Mouse (Mus musculus): ENCODE data around the gene Rnf4. TPM values are rescaled to one million over a fixed set of nuclear protein-coding genes. Genes with fewer than 3 reads are reported as not detected.

Gene Rnf4
- total RNA-seq, 2 experiments from 2014 or later: 84.8 to 85.9 TPM

Other genes with a start within 250 kb of the Rnf4 start
- gene Poln, start 166.8 kb upstream of the Rnf4 start, total RNA-seq (2021): under 1 TPM; 0.71 to 0.92 TPM
- gene Haus3, start 166.8 kb upstream of the Rnf4 start, total RNA-seq (2021): 1 to 10 TPM; 6.3 to 6.4 TPM
- gene Mxd4, start 148.6 kb upstream of the Rnf4 start, total RNA-seq (2021): 10 to 100 TPM; 86.7 to 99.5 TPM
- 10 to 100 TPM; 32.0 to 33.1 TPM for gene Zfyve28, start 47.8 kb upstream of the Rnf4 start, total RNA-seq (2021)
- under 1 TPM; 0.32 to 0.40 TPM for gene Cfap99, start 47.7 kb upstream of the Rnf4 start, total RNA-seq (2021)
- gene Fam193a, start 33.6 kb downstream of the Rnf4 start, total RNA-seq (2021): 10 to 100 TPM; 41.3 to 42.7 TPM
- gene Tnip2, start 177.7 kb downstream of the Rnf4 start, total RNA-seq (2021): 10 to 100 TPM; 22.5 to 26.3 TPM
- 1 to 10 TPM; 3.2 to 4.5 TPM for gene Sh3bp2, start 189.5 kb downstream of the Rnf4 start, total RNA-seq (2021)
- 100 to 1,000 TPM; 441 to 450 TPM for gene Add1, start 237.4 kb downstream of the Rnf4 start, total RNA-seq (2021)

All from layer of hippocampus, postnatal 36 days (tissue).